Comparison of ENCODE assay signal across 11 mouse cellular contexts in the genomic region with DNA sequence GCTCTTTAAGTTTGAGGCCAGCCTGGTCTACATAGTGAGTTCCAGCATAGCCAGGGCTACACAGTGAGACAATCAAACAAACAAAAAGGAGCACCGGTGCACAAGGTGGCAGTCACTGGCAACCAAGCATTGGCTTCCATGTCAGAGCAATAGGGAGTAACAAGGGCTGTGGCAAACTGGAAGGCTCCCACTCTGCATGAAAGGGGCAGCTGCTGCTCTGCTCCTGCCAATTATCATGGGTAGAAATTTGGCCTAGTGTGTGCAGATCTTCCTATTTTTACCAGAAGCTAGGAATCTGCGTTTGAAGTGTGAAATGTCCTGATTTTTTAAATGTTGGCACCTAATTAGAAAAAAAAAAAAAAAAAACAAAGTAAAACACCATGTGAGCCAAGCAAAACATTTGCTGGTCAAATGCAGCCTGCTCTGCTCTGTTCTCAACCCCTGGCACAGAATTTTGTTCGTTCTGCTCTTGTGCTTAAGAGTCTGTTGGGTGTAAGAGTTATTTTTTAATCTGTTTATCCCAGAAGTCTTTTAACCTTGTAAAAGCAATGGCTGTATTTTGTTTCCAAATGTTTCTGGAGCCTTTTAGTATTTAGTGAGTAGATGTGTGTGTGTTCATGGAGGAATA. TPM values are rescaled to one million over a fixed set of nuclear protein-coding genes. Genes with fewer than 3 reads are reported as not detected.
A peak's percentile ranks its signal among the peaks of the same experiment; 100 is the strongest.
DNase-seq lines count a peak whose midpoint lies in the region; ATAC-seq and TF ChIP-seq lines count a peak whose summit lies in the region.
"Had no signal": no experiment of that assay in that cellular context is flagged by ENCODE, and none has a peak within 500 bp of the region (broad histone marks: within the 10 kb centered on the region; RNA-seq: fewer than 3 reads in every experiment).

No protein-coding gene starts in this region.

- no peak overlapping the region for H3K4me2 ChIP-seq in intestine, embryonic 14.5 days (ENCODE audit: low read length)
- no peak overlapping the region for H3K4me2 ChIP-seq in intestine, embryonic 16.5 days (ENCODE audit: low read depth, low read length)
- H3K4me2 ChIP-seq in liver, embryonic 11.5 days = no peak overlapping the region
- no peak overlapping the region for H3K4me2 ChIP-seq in limb, embryonic 14.5 days (replicated peaks; ENCODE audit: low read depth, low read length, severe bottlenecking)
- H3K4me2 ChIP-seq in midbrain, embryonic 11.5 days = no peak overlapping the region
- H3K4me2 ChIP-seq: hindbrain, embryonic 15.5 days had no signal

- TF ChIP-seq POLR2A in liver, adult 2 months (IDR thresholded peaks at IDR 0.05; ENCODE audit: extremely low read depth, insufficient read depth, low read length) = no peak
- no peak for TF ChIP-seq POLR2A in limb, embryonic 14.5 days (IDR thresholded peaks at IDR 0.05; ENCODE audit: borderline replicate concordance, extremely low read depth, insufficient read depth, insufficient read length)

- no peak for TF ChIP-seq CTCF in liver, adult 2 months (IDR thresholded peaks at IDR 0.05; ENCODE audit: low read depth, low read length)

- 79% methylated on average over 3 of the region's 3 CpGs for WGBS in intestine, embryonic 14.5 days
- WGBS in intestine, embryonic 16.5 days = 81% methylated on average over 3 of the region's 3 CpGs
- WGBS in liver, adult 2 months = 43% methylated on average over 3 of the region's 3 CpGs
- WGBS in liver, embryonic 11.5 days = 79% methylated on average over 3 of the region's 3 CpGs
- 69% methylated on average over 3 of the region's 3 CpGs for WGBS in limb, embryonic 14.5 days
- WGBS in midbrain, embryonic 11.5 days = 86% methylated on average over 3 of the region's 3 CpGs

- H3K79me2 ChIP-seq in liver, adult 2 months (ENCODE audit: control insufficient read depth, insufficient read depth, low read length) = no peaks in the 10 kb centered on the region

- DNase-seq in cerebellum, postnatal 10 days = peak; percentile 35 to 41
- DNase-seq in cerebellum, adult 11 months = no peak
- DNase-seq in intestine, embryonic 14.5 days (ENCODE audit: low spot score) = no peak
- DNase-seq in liver, adult 2 months (ENCODE audit: extremely low read depth, low read depth, low spot score) = peak; percentile 33
- DNase-seq in liver, embryonic 11.5 days (ENCODE audit: low spot score) = no peak
- DNase-seq in limb, embryonic 14.5 days (ENCODE audit: low spot score) = no peak
- DNase-seq in midbrain, embryonic 11.5 days (ENCODE audit: low spot score, missing footprints) = no peak
- DNase-seq: gastrocnemius, postnatal 14 days; right cerebral cortex, postnatal 25 days had no signal

- no peaks in the 10 kb centered on the region for H3K9me3 ChIP-seq in intestine, embryonic 14.5 days (ENCODE audit: control insufficient read depth, low read length)
- H3K9me3 ChIP-seq in intestine, embryonic 16.5 days (ENCODE audit: control insufficient read depth, low read length) = no peaks in the 10 kb centered on the region
- H3K9me3 ChIP-seq in liver, embryonic 11.5 days (ENCODE audit: control insufficient read depth, low read length) = no peaks in the 10 kb centered on the region
- no peaks in the 10 kb centered on the region for H3K9me3 ChIP-seq in limb, embryonic 14.5 days (ENCODE audit: control insufficient read depth, low read length)
- H3K9me3 ChIP-seq in midbrain, embryonic 11.5 days (ENCODE audit: control insufficient read depth, low read length) = no peaks in the 10 kb centered on the region
- H3K9me3 ChIP-seq: hindbrain, embryonic 15.5 days had no signal

- H3K4me1 ChIP-seq in intestine, embryonic 14.5 days (replicated peaks; ENCODE audit: control insufficient read depth, insufficient read depth, low read length) = peaks cover 33% of the 10 kb centered on the region
- H3K4me1 ChIP-seq in intestine, embryonic 16.5 days (ENCODE audit: control insufficient read depth, insufficient read depth, low read length) = peaks cover 21% of the 10 kb centered on the region
- H3K4me1 ChIP-seq in liver, adult 2 months (ENCODE audit: control insufficient read depth, insufficient read depth, low read length) = 0 out of 2 replicates have a peak, but pooled peaks cover 7% of the 10 kb centered on the region
- H3K4me1 ChIP-seq in liver, embryonic 11.5 days (replicated peaks; ENCODE audit: control insufficient read depth, insufficient read depth, low read length) = peaks cover 14% of the 10 kb centered on the region
- peaks cover 26% of the 10 kb centered on the region for H3K4me1 ChIP-seq in limb, embryonic 14.5 days (ENCODE audit: control insufficient read depth, insufficient read depth, low read length)
- H3K4me1 ChIP-seq in midbrain, embryonic 11.5 days (ENCODE audit: control insufficient read depth, insufficient read depth, low read length) = peaks cover 8% of the 10 kb centered on the region

- H3K27ac ChIP-seq in intestine, embryonic 14.5 days (ENCODE audit: low read depth) = peak overlapping the region; percentile 69
- H3K27ac ChIP-seq in intestine, embryonic 16.5 days (ENCODE audit: low read length) = no peak overlapping the region
- H3K27ac ChIP-seq in liver, adult 2 months (replicated peaks; ENCODE audit: insufficient read depth, low read depth, low read length) = no peak overlapping the region
- no peak overlapping the region for H3K27ac ChIP-seq in liver, embryonic 11.5 days (ENCODE audit: low read depth, low read length)
- peak overlapping the region; percentile 67 for H3K27ac ChIP-seq in limb, embryonic 14.5 days (replicated peaks; ENCODE audit: low read depth, low read length)
- H3K27ac ChIP-seq in midbrain, embryonic 11.5 days (ENCODE audit: low read depth, low read length) = no peak overlapping the region
- H3K27ac ChIP-seq: hindbrain, embryonic 15.5 days had no signal

- ATAC-seq in intestine, embryonic 14.5 days (replicated peaks; ENCODE audit: low FRiP score, low TSS enrichment, low read depth) = no peak
- ATAC-seq in intestine, embryonic 16.5 days = no peak
- ATAC-seq in liver, embryonic 11.5 days (replicated peaks; ENCODE audit: low FRiP score) = no peak
- no peak for ATAC-seq in limb, embryonic 14.5 days (ENCODE audit: low FRiP score, low read depth)
- ATAC-seq in midbrain, embryonic 11.5 days (ENCODE audit: low FRiP score) = no peak

- no peak overlapping the region for H3K4me3 ChIP-seq in intestine, embryonic 14.5 days (ENCODE audit: low read depth, low read length)
- H3K4me3 ChIP-seq in intestine, embryonic 16.5 days (ENCODE audit: low read length) = no peak overlapping the region
- H3K4me3 ChIP-seq in liver, adult 2 months (ENCODE audit: insufficient read depth, low read depth, low read length) = no peak overlapping the region
- H3K4me3 ChIP-seq in liver, embryonic 11.5 days (ENCODE audit: low read depth, low read length) = no peak overlapping the region
- H3K4me3 ChIP-seq in limb, embryonic 14.5 days (replicated peaks; ENCODE audit: low read length) = no peak overlapping the region
- H3K4me3 ChIP-seq in midbrain, embryonic 11.5 days (ENCODE audit: low read depth, low read length) = no peak overlapping the region
- H3K4me3 ChIP-seq: hindbrain, embryonic 15.5 days had no signal

- H3K36me3 ChIP-seq in intestine, embryonic 14.5 days (ENCODE audit: control insufficient read depth, insufficient read depth, low read length) = 0 out of 2 replicates have a peak, but pooled peaks cover 3% of the 10 kb centered on the region
- 0 out of 2 replicates have a peak, but pooled peaks cover 2% of the 10 kb centered on the region for H3K36me3 ChIP-seq in intestine, embryonic 16.5 days (ENCODE audit: control insufficient read depth, insufficient read depth, low read length)
- no peaks in the 10 kb centered on the region for H3K36me3 ChIP-seq in liver, adult 2 months (ENCODE audit: control insufficient read depth, insufficient read depth, low read length)
- no peaks in the 10 kb centered on the region for H3K36me3 ChIP-seq in liver, embryonic 11.5 days (ENCODE audit: control insufficient read depth, insufficient read depth, low read length)
- 0 out of 2 replicates have a peak, but pooled peaks cover 2% of the 10 kb centered on the region for H3K36me3 ChIP-seq in limb, embryonic 14.5 days (ENCODE audit: control insufficient read depth, insufficient read depth, low read length)
- H3K36me3 ChIP-seq in midbrain, embryonic 11.5 days (ENCODE audit: control insufficient read depth, insufficient read depth, low read length) = no peaks in the 10 kb centered on the region
- H3K36me3 ChIP-seq: hindbrain, embryonic 15.5 days had no signal

- H3K27me3 ChIP-seq in intestine, embryonic 14.5 days (replicated peaks; ENCODE audit: control insufficient read depth, insufficient read depth, low read length) = no peaks in the 10 kb centered on the region
- H3K27me3 ChIP-seq in intestine, embryonic 16.5 days (replicated peaks; ENCODE audit: control insufficient read depth, insufficient read depth, low read length) = no peaks in the 10 kb centered on the region
- no peaks in the 10 kb centered on the region for H3K27me3 ChIP-seq in liver, adult 2 months (ENCODE audit: control insufficient read depth, insufficient read depth, low read length)
- H3K27me3 ChIP-seq in liver, embryonic 11.5 days (replicated peaks; ENCODE audit: control insufficient read depth, insufficient read depth, low read length) = no peaks in the 10 kb centered on the region
- H3K27me3 ChIP-seq in limb, embryonic 14.5 days (ENCODE audit: control insufficient read depth, insufficient read depth, low read length) = no peaks in the 10 kb centered on the region
- H3K27me3 ChIP-seq in midbrain, embryonic 11.5 days (ENCODE audit: control insufficient read depth, insufficient read depth, low read length) = no peaks in the 10 kb centered on the region
- H3K27me3 ChIP-seq: hindbrain, embryonic 15.5 days had no signal

- no peak overlapping the region for H3K9ac ChIP-seq in intestine, embryonic 14.5 days (ENCODE audit: low read length)
- no peak overlapping the region for H3K9ac ChIP-seq in intestine, embryonic 16.5 days (ENCODE audit: low read depth, low read length)
- no peak overlapping the region for H3K9ac ChIP-seq in liver, adult 2 months (ENCODE audit: low read depth, low read length)
- H3K9ac ChIP-seq in liver, embryonic 11.5 days (ENCODE audit: low read depth, low read length) = no peak overlapping the region
- no peak overlapping the region for H3K9ac ChIP-seq in limb, embryonic 14.5 days (ENCODE audit: low read depth, low read length, severe bottlenecking)
- H3K9ac ChIP-seq in midbrain, embryonic 11.5 days (ENCODE audit: low read length) = no peak overlapping the region
- H3K9ac ChIP-seq: hindbrain, embryonic 15.5 days had no signal

RNA-seq across cellular contexts. Expression of a gene that starts 2.6 kb away (rescaled TPM):
- polyA plus RNA-seq in intestine, embryonic 14.5 days (2014; fragmentation: Nextera tagmentation; extraction: Ambion mirVana) = 18.4 and 21.5 TPM in 2 replicates
- polyA plus RNA-seq in intestine, embryonic 16.5 days (2015; fragmentation: Nextera tagmentation; extraction: Ambion mirVana) = 13.0 and 13.1 TPM in 2 replicates
- 3.0 and 3.6 TPM in 2 replicates for total RNA-seq in liver, adult 2 months (2014; rRNA removed)
- polyA plus RNA-seq in liver, adult 2 months (2012; rRNA removed) = 2.0 TPM in 2 replicates
- 9.1 and 10.5 TPM in 2 replicates for polyA plus RNA-seq in liver, embryonic 11.5 days (2014; fragmentation: Nextera tagmentation; extraction: Ambion mirVana)
- 21.2 and 23.9 TPM in 2 replicates for polyA plus RNA-seq in limb, embryonic 14.5 days (2012; rRNA removed)
- 17.9 and 18.9 TPM in 2 replicates for polyA plus RNA-seq in limb, embryonic 14.5 days (2014; fragmentation: Nextera tagmentation; extraction: Ambion mirVana)
- polyA plus RNA-seq in midbrain, embryonic 11.5 days (2014; fragmentation: Nextera tagmentation; extraction: Ambion mirVana) = 25.6 and 25.9 TPM in 2 replicates

RNA-seq across cellular contexts. Expression of a gene that starts 2.7 kb away (rescaled TPM):
- 14.7 and 18.4 TPM in 2 replicates for polyA plus RNA-seq in intestine, embryonic 14.5 days (2014; fragmentation: Nextera tagmentation; extraction: Ambion mirVana)
- polyA plus RNA-seq in intestine, embryonic 16.5 days (2015; fragmentation: Nextera tagmentation; extraction: Ambion mirVana) = 10.0 and 12.2 TPM in 2 replicates
- 1.1 and 1.8 TPM in 2 replicates for total RNA-seq in liver, adult 2 months (2014; rRNA removed)
- 0.21 and 0.31 TPM in 2 replicates for polyA plus RNA-seq in liver, adult 2 months (2012; rRNA removed)
- 20.7 and 23.0 TPM in 2 replicates for polyA plus RNA-seq in liver, embryonic 11.5 days (2014; fragmentation: Nextera tagmentation; extraction: Ambion mirVana)
- 16.3 and 18.8 TPM in 2 replicates for polyA plus RNA-seq in limb, embryonic 14.5 days (2012; rRNA removed)
- polyA plus RNA-seq in limb, embryonic 14.5 days (2014; fragmentation: Nextera tagmentation; extraction: Ambion mirVana) = 13.0 and 16.4 TPM in 2 replicates
- 19.6 and 24.7 TPM in 2 replicates for polyA plus RNA-seq in midbrain, embryonic 11.5 days (2014; fragmentation: Nextera tagmentation; extraction: Ambion mirVana)

RNA-seq across cellular contexts. Expression of a gene that starts 17.6 kb away (rescaled TPM):
- polyA plus RNA-seq in intestine, embryonic 14.5 days (2014; fragmentation: Nextera tagmentation; extraction: Ambion mirVana) = 0.67 and 0.69 TPM in 2 replicates
- polyA plus RNA-seq in intestine, embryonic 16.5 days (2015; fragmentation: Nextera tagmentation; extraction: Ambion mirVana) = 0.36 and 0.44 TPM in 2 replicates
- 0.07 and 0.09 TPM in 2 replicates for total RNA-seq in liver, adult 2 months (2014; rRNA removed)
- 0.05 and 0.11 TPM in 2 replicates for polyA plus RNA-seq in liver, adult 2 months (2012; rRNA removed)
- 0.27 TPM in 2 replicates for polyA plus RNA-seq in liver, embryonic 11.5 days (2014; fragmentation: Nextera tagmentation; extraction: Ambion mirVana)
- polyA plus RNA-seq in limb, embryonic 14.5 days (2012; rRNA removed) = 0.58 and 0.70 TPM in 2 replicates
- 0.19 and 0.39 TPM in 2 replicates for polyA plus RNA-seq in limb, embryonic 14.5 days (2014; fragmentation: Nextera tagmentation; extraction: Ambion mirVana)
- polyA plus RNA-seq in midbrain, embryonic 11.5 days (2014; fragmentation: Nextera tagmentation; extraction: Ambion mirVana) = 1.7 and 2.0 TPM in 2 replicates

RNA-seq across cellular contexts. Expression of a gene that starts 47.3 kb away (rescaled TPM):
- polyA plus RNA-seq in intestine, embryonic 14.5 days (2014; fragmentation: Nextera tagmentation; extraction: Ambion mirVana) = 2,668 and 2,809 TPM in 2 replicates
- polyA plus RNA-seq in intestine, embryonic 16.5 days (2015; fragmentation: Nextera tagmentation; extraction: Ambion mirVana) = 1,840 and 1,978 TPM in 2 replicates
- 1,017 and 1,033 TPM in 2 replicates for total RNA-seq in liver, adult 2 months (2014; rRNA removed)
- 177 and 193 TPM in 2 replicates for polyA plus RNA-seq in liver, adult 2 months (2012; rRNA removed)
- 2,286 and 2,478 TPM in 2 replicates for polyA plus RNA-seq in liver, embryonic 11.5 days (2014; fragmentation: Nextera tagmentation; extraction: Ambion mirVana)
- 2,190 and 2,685 TPM in 2 replicates for polyA plus RNA-seq in limb, embryonic 14.5 days (2012; rRNA removed)
- 2,459 and 2,604 TPM in 2 replicates for polyA plus RNA-seq in limb, embryonic 14.5 days (2014; fragmentation: Nextera tagmentation; extraction: Ambion mirVana)
- polyA plus RNA-seq in midbrain, embryonic 11.5 days (2014; fragmentation: Nextera tagmentation; extraction: Ambion mirVana) = 1,817 and 1,848 TPM in 2 replicates

Comparison
In these comparisons a context has a peak if more than half of its experiments do, and no peak if none do; other contexts are left out.
1. DNase-seq: peak in cerebellum, postnatal 10 days (2 of 2) and liver, adult 2 months (single experiment); none in cerebellum, adult 11 months (single experiment), intestine, embryonic 14.5 days (single experiment), liver, embryonic 11.5 days (single experiment), limb, embryonic 14.5 days (single experiment) and midbrain, embryonic 11.5 days (single experiment).
2. H3K27ac ChIP-seq: peak in intestine, embryonic 14.5 days (single experiment) and limb, embryonic 14.5 days (single experiment); none in intestine, embryonic 16.5 days (single experiment), liver, adult 2 months (single experiment), liver, embryonic 11.5 days (single experiment) and midbrain, embryonic 11.5 days (single experiment).